Mouse (Mus musculus): Measurements from ENCODE around the gene Rapgef2.

The Rapgef2 gene

DNA sequence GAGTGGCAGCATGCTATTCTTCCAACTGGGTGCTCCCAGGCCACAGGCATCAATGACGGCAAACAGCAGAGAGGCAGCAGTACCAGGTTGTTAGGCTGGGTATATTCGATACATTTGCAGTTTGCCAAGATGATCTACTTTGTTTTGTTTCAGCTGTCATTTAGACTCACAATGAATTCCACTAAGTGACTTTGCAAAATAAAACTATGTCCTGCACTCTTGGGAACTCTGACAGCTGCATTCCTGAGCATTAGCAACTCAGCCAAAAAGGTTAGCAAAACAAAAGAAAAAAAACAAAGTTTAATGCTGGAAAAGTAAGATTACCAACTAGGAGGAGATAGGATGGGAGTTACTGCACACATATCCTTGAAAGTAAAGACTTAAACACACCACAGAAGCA, 3.3 kb downstream of the Rapgef2 start:
- no peak for DNase-seq (ENCODE audit: low spot score)

DNA sequence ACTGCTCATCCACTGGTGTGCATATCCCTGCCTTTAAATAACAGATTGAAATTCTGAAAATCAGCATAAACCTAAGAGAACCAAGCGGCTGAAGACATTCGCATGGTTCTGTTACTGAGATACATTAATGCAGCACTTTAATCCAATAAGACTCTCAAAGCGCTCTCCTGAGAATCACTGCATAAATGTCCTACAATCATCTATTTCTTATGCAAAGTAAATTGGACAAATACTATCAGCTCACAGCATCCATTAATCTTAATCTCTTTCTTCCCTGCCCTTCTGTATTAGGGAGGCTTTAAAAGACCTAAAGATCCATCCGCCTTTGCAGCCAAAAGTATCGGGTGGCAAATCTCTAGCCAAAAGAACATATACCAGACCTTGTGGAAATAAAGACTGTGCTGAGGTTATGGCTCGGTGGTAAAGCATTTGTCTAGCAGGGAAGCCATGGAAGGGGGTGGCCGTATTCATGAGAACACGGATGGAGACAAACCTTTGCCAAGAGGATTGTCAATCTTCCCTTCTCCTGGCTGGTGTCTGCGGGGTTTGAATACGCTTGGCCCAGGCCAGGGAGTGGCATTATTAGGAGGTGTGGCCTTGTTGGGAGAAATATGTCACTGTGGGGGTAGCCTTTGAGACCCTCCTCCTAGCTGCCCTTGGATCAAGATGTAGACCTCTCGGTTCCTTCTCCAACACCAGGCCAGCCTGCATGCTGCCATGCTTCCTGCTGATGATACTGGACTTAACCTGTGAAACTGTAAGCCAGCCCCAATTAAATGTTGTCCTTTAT, 10.3 kb downstream of the Rapgef2 start:
- no peak for DNase-seq (ENCODE audit: low spot score)

DNA sequence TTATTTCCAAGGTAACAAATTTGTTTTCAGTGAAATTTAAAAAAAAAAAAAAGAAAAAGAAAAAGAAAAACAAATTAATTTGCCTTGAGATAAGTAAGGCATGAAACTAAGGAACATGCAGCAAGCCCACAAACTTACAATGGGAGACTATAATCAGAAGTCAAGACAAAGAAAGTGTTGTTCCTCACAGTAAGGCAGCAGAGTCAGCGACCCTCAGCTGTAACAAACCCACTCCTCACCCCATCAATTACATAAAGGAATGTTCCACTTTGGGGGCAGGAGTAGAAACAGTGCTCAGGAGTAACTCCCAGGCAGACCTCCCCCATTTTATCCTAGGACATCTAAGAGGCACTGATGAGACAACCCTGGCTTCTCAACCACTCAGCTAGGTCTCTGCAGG, 13.0 kb downstream of the Rapgef2 start:
- DNase-seq (ENCODE audit: low spot score) = no peak

DNA sequence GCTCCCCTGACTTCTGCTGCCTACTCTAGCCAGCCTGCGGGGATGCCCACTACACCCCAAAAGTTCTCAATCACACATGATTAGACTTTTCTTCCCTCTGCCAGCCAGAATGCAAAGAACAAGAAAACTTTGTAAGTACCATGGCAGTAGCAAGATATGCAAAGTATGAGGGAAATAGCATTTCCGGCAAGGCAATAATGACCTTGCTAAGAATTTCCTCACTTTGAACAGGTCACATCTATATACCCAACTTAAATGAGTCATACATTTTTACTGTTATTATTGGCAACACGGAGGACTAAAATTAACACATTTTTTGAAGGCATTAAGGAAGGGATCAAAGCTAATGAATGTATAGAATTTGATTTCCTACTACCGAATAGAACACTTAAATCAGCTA, 13.4 kb downstream of the Rapgef2 start:
- DNase-seq (ENCODE audit: low spot score) = no peak

DNA sequence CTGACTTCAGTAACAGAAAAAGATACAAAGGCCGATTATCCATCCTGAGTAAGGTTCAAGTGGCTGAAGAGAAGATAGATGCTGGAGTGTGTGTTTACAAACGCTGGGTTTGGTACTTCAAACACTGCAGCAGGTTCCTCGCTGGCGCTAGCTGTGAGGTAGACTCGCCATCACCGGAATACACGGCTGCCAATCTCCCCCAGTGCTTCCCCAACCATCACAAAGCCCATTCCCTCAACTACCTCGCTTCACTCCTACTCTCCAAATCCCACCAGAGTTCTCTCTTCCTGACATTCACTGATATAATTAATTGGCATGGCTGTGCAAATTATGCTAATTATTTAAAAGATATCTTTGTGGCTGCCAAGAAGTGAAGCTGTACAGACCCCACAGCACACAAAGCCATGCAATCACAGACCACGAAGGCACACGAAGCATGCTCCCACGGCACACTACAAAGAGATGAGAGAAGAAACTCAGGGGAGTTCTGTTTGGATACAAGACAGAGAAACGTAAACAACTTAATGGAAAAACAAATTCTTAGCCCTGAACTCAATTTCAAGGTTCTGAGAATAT, 15.2 kb downstream of the Rapgef2 start:
- DNase-seq (ENCODE audit: low spot score) = no peak

DNA sequence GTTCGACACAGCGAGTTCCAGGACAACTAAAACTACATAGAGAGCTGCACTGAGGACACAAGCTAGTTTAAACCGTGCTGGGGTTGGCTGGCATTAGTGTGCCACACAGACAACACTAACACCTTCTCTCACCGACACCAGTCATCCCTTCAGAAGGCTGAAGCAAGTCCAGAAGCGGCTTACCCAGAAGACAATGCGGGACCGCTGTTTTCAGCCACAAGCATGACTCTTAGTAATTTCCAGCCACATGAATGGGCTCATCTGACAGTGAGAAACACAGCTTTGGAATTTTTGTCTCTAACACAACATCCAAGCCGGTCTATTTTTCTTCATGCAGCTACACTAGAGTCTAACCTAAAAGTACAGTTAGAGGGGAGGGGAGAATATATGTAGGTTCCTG, 16.4 kb downstream of the Rapgef2 start:
- no peak for DNase-seq (ENCODE audit: low spot score)

DNA sequence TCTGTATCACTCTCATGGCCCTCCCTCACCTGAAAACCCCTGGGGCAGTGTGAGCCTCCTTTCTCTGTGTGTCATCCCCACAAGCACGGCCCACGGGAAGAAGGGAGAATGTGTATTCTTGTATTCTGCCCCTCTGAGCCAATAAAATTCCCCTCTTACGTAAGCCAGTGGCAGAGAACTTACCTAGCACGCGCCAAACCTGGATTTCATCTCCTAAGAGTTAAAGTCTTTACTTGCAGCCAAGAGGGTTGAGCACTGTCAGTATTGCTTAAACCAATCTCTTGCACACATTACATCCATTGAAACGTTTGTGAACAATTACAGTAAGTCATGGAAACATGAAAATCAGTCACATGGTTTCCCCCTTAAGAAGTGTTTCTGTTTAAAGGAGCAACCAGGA, 19.3 kb downstream of the Rapgef2 start:
- no peak for DNase-seq (ENCODE audit: low spot score)

DNA sequence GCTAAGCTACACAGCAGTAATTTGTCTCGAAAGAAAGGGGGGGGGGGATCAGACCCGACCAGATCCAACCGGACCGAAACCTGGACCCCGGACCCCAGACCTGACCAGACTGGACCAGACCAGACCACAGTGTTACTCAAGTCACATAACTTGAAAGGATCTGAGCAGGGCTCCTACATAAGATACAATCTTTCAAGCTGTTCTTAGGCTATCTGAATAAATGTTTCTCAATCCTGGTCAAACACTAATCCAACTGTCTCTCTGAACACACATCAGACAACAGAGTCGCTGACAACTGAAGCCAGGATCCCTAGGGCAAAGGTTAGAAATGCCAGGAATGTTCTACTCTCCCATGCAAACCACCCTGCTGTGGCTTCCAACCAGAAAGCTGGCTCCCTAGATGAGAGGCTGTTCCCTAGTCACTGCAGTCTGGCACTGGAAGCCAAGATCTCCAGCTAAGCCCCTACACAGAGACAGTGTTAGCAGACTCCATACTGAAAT, 24.5 kb downstream of the Rapgef2 start:
- DNase-seq (ENCODE audit: low spot score) = peak; percentile 52

DNA sequence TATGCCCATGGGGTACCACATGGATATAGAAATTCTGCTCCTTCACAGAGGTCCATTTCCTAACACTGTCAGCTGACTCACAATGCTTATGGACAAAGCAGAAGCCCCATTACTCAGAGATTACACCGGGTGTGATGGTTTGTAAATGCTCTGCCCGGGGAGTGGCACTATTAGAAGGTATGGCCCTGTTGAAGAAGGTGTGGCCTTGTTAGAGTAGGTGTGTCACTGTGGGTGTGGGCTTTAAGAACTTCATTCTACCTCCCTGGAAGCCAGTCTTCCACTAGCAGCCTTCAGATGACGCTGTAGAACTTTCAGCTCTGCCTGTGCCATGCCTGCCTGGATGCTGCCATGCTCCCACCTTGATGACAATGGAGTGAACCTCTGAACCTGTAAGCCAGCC, 32.3 kb downstream of the Rapgef2 start:
- DNase-seq (ENCODE audit: low spot score) = no peak

DNA sequence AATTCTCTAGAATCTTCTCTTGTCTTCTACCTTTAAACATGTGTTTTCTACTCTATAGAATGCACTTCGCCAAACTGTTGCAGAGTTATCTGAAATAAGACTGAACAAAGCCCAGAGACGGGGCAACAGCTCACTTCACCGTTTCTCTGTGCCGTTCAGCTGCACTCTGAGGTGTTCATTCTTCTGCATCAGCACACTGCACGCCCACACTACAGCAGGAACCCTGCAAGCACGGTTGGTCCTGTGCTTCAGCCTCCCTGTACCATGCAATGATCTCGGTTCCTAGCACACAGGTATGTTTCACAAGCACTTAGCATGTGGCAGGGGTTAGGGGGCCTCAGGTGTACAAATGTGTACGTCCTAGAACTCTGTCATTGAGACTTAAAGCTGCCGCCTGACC, 32.9 kb downstream of the Rapgef2 start:
- no peak for DNase-seq (ENCODE audit: low spot score)

DNA sequence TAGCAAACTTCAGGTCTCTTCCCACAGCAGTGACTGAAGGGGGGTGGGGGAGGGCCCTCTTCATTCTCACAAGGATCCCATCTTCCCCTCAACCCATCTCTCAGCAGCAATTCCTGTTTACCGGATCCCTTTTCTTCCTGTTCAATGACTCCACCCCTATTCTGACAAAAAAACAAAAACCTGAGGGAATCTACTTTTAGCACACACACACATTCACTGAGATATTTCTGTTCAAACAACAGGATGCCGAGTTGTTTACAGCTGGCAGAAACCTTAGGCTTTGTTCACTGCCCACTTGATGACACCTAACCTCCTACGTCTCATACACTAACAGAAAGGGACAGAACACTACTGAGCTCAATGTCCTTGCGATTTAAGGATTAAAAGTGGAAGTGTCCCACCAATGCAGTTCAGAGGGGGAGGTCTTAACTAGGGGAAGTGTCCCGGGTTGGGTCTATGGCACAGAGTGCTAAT, 33.4 kb downstream of the Rapgef2 start:
- no peak for DNase-seq (ENCODE audit: low spot score)

DNA sequence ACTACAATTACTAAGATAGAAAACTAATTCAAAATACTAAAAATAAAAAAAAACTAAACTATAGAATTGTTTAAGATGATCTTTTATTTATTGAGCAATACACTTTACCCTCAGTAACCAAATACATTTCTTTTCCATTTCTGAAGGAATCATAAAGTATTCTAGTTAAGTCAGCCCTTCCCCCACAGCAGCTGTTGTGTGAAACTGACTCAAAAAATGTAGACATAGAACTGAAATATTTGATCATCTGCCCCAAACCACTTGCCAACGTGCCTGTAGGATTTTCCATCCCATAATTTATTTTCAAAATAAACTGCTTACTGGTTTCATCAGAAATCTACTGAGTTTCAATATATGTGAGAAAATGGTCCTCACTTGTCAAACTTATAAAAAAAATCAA, 36.4 kb downstream of the Rapgef2 start:
- DNase-seq (ENCODE audit: low spot score) = no peak

DNA sequence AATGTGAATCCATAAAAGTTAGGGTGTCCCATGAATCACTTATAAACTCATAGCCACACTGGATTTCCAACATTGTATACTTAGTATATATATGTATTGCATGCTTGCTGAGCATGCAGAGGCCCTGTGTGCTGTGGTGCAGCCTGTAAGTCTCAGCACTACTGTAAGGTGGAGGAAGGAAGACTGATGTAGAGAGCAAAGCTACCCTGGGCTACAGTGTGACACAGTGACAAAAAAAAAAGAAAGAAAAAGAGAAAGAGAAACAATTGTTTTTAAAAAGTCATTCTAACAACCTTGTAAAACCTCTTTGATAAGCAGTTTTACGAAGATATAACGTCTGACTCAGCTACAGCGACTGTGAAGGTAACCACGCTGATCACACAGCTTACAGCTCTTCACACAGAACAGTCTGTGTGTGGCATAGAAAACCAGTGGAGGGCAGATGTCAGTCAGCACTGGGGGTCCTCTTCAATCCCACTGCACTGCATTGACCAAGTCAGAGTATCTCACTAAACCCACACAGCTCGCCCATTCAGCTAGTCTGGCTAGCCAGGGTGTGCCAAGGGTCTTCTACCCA, 37.6 kb downstream of the Rapgef2 start:
- DNase-seq (ENCODE audit: low spot score) = no peak

DNA sequence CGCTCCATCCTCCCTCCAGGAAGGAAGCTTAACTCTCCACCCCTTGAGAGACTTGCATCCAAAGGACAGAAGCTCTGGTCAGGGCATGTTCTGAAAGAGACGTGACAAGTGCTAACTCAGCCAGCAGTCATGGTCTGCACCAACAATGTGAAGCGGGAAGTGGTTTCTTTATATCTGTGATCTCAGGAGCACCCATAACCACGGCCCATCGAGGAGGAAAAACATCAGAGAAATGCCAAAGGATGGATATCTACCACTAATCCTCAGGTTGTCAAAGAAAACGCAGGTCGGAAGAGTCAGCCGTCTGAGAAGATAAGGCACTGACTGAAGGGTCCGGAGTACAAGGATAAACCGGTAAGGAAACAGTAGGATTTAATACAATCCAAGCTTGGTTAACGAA, 38.1 kb downstream of the Rapgef2 start:
- no peak for DNase-seq (ENCODE audit: low spot score)

DNA sequence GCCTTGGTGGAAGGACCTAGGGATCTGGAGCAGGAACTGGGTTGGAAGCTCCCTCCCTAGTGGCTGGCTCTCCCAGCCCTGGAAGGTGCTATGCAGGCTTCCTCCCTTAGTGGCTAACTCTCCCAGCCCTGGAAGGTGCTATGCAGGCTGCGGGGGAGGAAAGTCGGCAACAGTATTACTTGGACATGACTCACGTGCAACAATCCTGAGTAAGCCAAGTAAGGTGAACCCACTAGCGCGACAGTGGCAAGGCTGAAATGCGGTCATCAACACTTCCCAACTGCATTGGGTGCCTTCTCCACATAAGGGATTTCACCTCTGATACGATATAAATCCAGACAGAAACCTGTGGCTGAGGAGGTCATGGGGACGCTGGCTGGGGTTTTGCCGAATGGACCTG, 42.0 kb downstream of the Rapgef2 start:
- no peak for DNase-seq (ENCODE audit: low spot score)

DNA sequence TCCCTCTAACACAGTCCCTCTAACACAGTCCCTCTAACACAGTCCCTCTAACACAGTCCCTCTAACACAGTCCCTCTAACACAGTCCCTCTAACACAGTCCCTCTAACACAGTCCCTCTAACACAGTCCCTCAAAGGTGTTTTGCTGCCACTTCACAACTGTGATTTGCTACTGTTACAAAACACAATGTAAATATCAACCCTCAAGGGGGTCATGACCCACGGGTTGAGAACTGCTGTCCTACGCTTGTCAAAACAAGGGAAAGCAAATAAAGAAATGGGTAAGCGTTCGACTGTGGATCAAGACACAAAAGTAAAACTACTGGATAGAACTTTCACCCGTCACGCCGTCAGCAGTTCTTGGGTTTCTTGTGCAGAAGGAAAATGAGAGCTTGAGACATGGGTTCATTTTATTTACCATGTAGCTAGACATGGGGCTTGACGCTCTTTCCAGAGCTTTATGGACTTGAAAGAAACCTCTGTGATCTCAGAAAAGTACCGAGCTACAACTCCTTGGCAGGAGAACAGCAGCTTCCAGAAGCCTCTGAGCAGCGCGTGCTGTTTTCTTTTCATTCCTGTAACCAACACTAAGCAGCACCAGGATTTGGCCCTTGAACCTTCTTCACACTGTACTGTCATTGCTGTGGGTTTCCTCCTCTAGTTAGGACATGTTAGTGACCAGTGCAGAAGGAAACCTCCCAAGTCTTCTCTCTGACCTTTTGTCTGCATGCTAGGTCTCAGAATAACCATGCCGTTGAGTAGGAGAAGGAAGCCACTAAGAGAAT, 43.2 kb downstream of the Rapgef2 start:
- no peak for DNase-seq (ENCODE audit: low spot score)

DNA sequence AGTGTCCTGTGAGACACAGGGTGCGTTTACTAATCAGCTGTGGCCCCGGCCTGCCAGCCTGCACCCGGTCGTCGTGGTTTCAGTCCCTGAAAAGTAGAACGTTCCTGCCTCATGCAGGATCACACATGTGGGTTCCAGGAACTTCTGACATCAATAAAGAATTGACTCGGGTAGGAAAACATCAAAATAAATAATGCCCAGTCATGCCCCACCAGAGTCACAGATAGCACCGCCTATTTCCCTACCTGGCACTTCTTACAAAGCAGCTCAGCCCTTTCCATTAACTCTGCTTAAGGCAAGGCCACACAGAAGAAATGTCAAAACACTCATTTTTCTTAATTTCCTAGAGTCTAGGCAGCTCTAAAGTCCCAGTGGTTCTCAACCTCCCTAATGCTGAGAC, 44.0 kb downstream of the Rapgef2 start:
- DNase-seq (ENCODE audit: low spot score) = no peak

DNA sequence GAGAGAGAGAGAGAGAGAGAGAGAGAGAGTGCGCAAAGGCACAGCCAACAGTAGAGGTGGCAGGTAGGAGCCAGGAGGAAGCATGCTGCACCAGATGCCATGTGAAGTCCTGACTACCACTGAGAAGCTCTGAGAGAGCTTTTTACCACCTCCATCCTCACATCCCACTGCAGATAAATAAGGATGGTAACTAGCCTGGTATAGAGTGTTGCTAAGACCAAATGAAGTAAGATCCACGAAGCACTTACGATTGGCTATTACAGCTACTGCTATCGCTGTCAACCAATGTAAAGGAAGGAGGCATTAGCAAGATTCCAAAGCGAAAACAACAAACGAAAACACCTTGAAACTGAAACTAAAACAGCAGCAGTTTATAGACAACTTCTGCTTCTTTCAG, 47.3 kb downstream of the Rapgef2 start:
- no peak for DNase-seq (ENCODE audit: low spot score)

DNA sequence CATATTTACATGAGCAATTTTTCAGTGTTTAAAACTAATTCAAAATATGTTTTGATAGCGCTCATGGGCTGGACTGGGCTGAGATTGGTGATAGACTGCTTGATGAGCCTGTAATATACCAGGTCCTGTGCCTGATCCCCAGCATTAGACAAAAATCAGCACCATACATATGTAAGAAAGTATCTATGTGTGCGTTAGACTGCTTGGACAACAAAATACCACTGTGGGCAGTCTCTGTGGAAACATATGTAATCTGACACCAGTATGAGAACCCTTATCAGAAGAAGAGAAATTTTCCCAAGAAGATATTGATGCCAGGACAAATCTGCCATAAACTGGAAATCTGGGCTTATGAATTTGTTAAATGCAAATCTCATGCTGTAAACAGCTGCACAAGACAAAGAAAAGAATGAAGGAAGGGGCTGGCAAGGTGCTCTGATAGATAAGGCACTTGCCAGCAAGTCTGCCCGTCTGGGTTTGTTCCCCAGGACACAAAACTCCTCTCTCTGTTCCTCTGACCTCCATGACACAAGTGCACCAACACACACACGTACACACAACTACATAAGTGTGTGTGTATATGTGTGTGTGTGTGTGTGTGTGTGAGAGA, 47.8 kb downstream of the Rapgef2 start:
- DNase-seq (ENCODE audit: low spot score) = no peak

DNA sequence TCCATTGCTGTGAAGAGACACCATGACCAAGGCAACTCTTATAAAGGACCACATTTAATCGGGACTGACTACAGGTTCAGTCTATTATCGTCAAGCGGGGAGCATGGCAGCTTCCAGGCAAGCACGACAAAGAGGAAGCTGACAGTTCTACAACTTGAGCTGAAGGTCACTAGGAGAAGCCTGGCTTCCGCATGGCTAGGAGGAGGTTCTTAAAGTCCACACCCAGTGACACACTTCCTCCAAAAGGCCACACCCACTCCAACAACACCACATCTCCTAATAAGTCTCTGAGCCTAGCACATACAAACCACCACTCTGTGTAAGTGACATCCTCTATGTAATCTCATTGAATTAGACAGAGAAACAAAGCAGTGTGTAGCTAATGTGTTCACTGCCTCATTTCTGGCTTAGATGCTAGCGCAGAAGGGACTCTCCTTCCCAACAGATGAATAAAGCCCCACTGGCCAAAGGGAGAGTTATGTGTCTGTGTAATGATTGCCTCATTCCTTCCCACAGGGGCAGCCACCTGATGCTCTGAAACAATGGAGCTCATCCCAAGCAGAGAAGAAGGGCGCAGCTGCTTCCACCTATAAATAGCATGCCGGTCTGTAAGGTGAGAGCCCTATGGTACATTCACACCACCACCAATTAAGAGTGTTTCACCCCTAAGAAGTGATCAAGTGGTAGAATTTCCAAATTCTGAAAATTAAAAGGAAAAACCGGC, 48.5 kb downstream of the Rapgef2 start:
- no peak for DNase-seq (ENCODE audit: low spot score)

DNA sequence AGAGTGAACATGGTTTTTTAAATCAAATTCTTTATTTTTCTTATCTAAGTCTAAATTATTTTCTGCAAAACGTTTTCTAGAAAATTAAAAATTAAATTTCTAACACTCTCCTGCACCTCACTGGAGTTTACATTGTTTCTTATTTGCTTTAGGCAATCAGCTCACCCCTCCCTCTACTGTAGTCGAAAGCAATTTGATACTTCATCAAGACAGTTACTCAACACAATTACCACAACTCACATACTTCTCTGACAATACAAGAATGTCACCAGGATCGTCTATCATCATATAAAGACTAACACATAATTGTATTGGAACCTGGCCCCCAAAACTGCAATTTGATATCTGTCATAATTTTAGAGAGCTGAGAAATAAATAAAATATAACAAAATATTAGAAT, 51.8 kb downstream of the Rapgef2 start:
- DNase-seq (ENCODE audit: low spot score) = no peak

Measured in embryo, embryonic 10.5 days (tissue).